Mouse (Mus musculus) forebrain, postnatal 0 days (tissue): ENCODE results near the gene Dlgap4. TPM values are rescaled to one million over a fixed set of nuclear protein-coding genes. Genes with fewer than 3 reads are reported as not detected.

ENCODE experiments used
- ATAC-seq: fragments of 200-750 bp; cut with Nextera tagmentation; 2 replicates; pipeline ENCODE4 v1.8.0; 2017; ENCODE audit warnings: mild to moderate bottlenecking, moderate library complexity
- DNase-seq: peaks from one replicate; pipeline ENCODE4 v3.0.0-alpha.2; 2015
- H3K27ac ChIP-seq: fragments of 300-500 bp; sonication (generic); 2 replicates; pipeline ENCODE4 v1.5.1; 2014; ENCODE audit warnings: low read depth, mild to moderate bottlenecking, antibody characterized with exemption, low read length, moderate library complexity, mixed read lengths
- H3K27me3 ChIP-seq: fragments of 300-500 bp; sonication (generic); 2 replicates; pipeline ENCODE4 v1.6.1; 2014; ENCODE audit warnings: mild to moderate bottlenecking, low read length, mixed read lengths; ENCODE audit not compliant: insufficient read depth
- H3K36me3 ChIP-seq: fragments of 300-500 bp; sonication (generic); 2 replicates; pipeline ENCODE4 v1.6.1; 2014; ENCODE audit warnings: mild to moderate bottlenecking, moderate library complexity; ENCODE audit not compliant: insufficient read depth
- H3K4me1 ChIP-seq: fragments of 300-500 bp; sonication (generic); 2 replicates; pipeline ENCODE4 v1.6.1; 2014; ENCODE audit warnings: antibody characterized with exemption; ENCODE audit not compliant: insufficient read depth
- H3K4me2 ChIP-seq: fragments of 300-500 bp; sonication (generic); 2 replicates; pipeline ENCODE4 v1.6.1; 2014; ENCODE audit warnings: low read depth, mild to moderate bottlenecking, moderate library complexity
- H3K4me3 ChIP-seq: fragments of 300-500 bp; sonication (generic); 2 replicates; pipeline ENCODE4 v1.5.1; 2014; ENCODE audit warnings: low read depth, low read length, mixed read lengths
- H3K9ac ChIP-seq: fragments of 300-500 bp; sonication (generic); 2 replicates; pipeline ENCODE4 v1.6.1; 2014; ENCODE audit warnings: mild to moderate bottlenecking
- H3K9me3 ChIP-seq: fragments of 300-500 bp; sonication (generic); 2 replicates; pipeline ENCODE4 v1.6.1; 2016; ENCODE audit warnings: low read length
- CTCF ChIP-seq: sonication (generic); IDR thresholded peaks from 2 replicates; pipeline ENCODE4 v1.5.1; 2016; ENCODE audit warnings: antibody characterized with exemption, control low read depth, low read depth
- WGBS: fragments of 180-500 bp; shearing (Covaris S2); extraction: QIAGEN DNeasy Blood & Tissue Kit; methylation state at CpG from one replicate; pipeline ENCODE4 v1.1.7; 2014; 5-methylcytosine and 5-hydroxymethylcytosine counted together
- polyA plus RNA-seq: library from polyadenylated mRNA; unstranded; fragments of >200 nt; fragmentation: Nextera tagmentation; extraction: Ambion mirVana; gene quantifications from 2 replicates; pipeline ENCODE4 v1.2.1, GENCODE M21; 2015
- total RNA-seq: library from RNA; depleted of rRNA; stranded (reverse); fragments of >200 nt; gene quantifications from 2 replicates; pipeline ENCODE4 v1.2.3, GENCODE M21; 2014

Gene Dlgap4
- total and polyA plus RNA-seq, 2 experiments from 2014 or later: 218 to 354 TPM

- H3K4me3 ChIP-seq: no peak overlapping the region
- peaks cover 33% of the 10 kb centered on the region for H3K36me3 ChIP-seq
- H3K4me2 ChIP-seq: no peak overlapping the region
- no peaks in the 10 kb centered on the region for H3K9me3 ChIP-seq
- ATAC-seq (no peak), DNase-seq (no peak)
- no peak overlapping the region for H3K27ac ChIP-seq
- 0 out of 2 replicates have a peak overlapping the region, but pooled peaks have one; percentile 3 for H3K9ac ChIP-seq
- H3K4me1 ChIP-seq: no peaks in the 10 kb centered on the region
- no peaks in the 10 kb centered on the region for H3K27me3 ChIP-seq
- TF ChIP-seq CTCF: no peak
- 81% methylated on average over 3 of the region's 3 CpGs for WGBS
Observed at GRCm38 (mm10) chr2:156743248-156743647, 129.7 kb downstream of the Dlgap4 start.

DNA sequence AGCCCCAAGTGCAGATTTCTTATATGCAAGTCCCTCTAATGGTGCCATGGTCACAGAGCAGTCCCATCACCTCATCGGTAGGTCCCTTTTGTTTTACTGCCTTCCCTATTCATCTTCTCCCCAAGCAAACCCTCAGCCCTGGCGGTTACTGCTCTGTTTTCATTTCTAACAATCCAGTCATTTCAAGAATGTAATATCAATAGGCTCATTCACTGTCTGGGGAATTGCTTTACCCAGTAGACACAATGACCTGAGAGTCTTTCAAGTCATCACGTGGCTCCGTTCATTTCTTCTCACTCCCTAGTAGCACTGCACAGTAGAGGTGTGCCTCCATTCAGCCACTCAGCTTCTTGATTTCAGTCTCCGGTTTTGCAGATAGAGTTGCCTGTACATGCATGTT, 130.9 kb downstream of the Dlgap4 start:
- Histone ChIP-seq H3K27me3 (no peaks in the 10 kb centered on the region), H3K4me1 (no peaks in the 10 kb centered on the region), H3K9ac (no peak overlapping the region), H3K4me2 (no peak overlapping the region), H3K4me3 (no peak overlapping the region), H3K27ac (no peak overlapping the region), H3K36me3 (peaks cover 45% of the 10 kb centered on the region), H3K9me3 (no peaks in the 10 kb centered on the region)
- TF ChIP-seq CTCF: no peak
- ATAC-seq (no peak), DNase-seq (no peak)
- WGBS: 52% methylated on average over 5 of the region's 5 CpGs

DNA sequence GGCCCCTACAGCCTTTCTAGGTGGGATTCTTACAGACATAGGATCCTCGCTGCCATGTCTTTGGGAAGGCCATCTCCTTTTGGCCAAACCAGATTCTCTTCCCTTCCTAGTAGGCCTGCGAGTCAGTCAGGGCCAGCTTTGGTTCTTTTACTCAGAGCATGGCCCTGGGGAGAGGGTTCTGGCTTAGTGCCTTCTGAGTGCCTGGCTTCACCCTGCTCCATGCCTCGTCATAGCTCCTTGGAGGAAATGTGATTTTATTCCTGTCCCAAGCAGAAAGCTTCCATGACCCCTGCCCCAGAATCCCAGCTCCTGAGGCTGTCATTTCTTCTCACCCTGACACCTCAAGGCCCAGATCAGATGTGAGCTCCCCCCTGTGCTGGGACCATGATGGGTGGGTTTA, 133.8 kb downstream of the Dlgap4 start:
- H3K4me3 ChIP-seq: no peak overlapping the region
- no peaks in the 10 kb centered on the region for H3K9me3 ChIP-seq
- H3K4me1 ChIP-seq: no peaks in the 10 kb centered on the region
- DNase-seq (no peak), ATAC-seq (no peak)
- no peak overlapping the region for H3K4me2 ChIP-seq
- no peak overlapping the region for H3K27ac ChIP-seq
- H3K27me3 ChIP-seq: no peaks in the 10 kb centered on the region
- WGBS: 90% methylated on average over 3 of the region's 3 CpGs
- peaks cover 71% of the 10 kb centered on the region for H3K36me3 ChIP-seq
- TF ChIP-seq CTCF: no peak
- no peak overlapping the region for H3K9ac ChIP-seq

DNA sequence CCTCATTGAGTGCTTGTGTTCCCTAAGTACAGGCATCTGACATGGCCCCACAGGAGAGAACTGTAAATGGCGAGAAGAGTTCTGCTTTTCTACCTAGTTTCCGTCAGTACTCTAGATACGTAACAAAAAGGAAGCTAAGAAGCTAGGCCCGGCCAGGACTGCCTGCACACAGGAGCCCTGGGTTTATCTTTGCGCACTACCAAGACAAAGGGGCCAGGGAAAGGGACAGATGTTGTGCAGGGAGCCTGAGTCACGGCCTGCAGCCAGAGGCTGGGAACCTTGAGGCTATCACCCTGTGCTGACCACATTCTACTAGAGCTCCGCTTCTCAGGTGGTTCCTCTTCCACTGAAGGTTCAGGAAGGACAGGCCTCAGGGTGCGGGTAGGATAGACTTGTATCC, 136.2 kb downstream of the Dlgap4 start:
- no peaks in the 10 kb centered on the region for H3K4me1 ChIP-seq
- TF ChIP-seq CTCF: no peak
- H3K4me3 ChIP-seq: no peak overlapping the region
- DNase-seq: no peak
- no peak for ATAC-seq
- H3K27ac ChIP-seq: no peak overlapping the region
- H3K9me3 ChIP-seq: no peaks in the 10 kb centered on the region
- WGBS: 89% methylated on average over 8 of the region's 8 CpGs
- H3K9ac ChIP-seq: no peak overlapping the region
- peaks cover 86% of the 10 kb centered on the region for H3K36me3 ChIP-seq
- no peaks in the 10 kb centered on the region for H3K27me3 ChIP-seq
- no peak overlapping the region for H3K4me2 ChIP-seq

GRCm38 (mm10) chr2:156756937-156757336, 143.4 kb downstream of the Dlgap4 start:
- Histone ChIP-seq H3K4me1 (no peaks in the 10 kb centered on the region), H3K9ac (no peak overlapping the region), H3K36me3 (peaks cover 91% of the 10 kb centered on the region), H3K27ac (no peak overlapping the region), H3K4me3 (no peak overlapping the region), H3K4me2 (no peak overlapping the region), H3K27me3 (no peaks in the 10 kb centered on the region), H3K9me3 (no peaks in the 10 kb centered on the region)
- DNase-seq (no peak), ATAC-seq (no peak)
- TF ChIP-seq CTCF: no peak
- 95% methylated on average over 9 of the region's 9 CpGs for WGBS

DNA sequence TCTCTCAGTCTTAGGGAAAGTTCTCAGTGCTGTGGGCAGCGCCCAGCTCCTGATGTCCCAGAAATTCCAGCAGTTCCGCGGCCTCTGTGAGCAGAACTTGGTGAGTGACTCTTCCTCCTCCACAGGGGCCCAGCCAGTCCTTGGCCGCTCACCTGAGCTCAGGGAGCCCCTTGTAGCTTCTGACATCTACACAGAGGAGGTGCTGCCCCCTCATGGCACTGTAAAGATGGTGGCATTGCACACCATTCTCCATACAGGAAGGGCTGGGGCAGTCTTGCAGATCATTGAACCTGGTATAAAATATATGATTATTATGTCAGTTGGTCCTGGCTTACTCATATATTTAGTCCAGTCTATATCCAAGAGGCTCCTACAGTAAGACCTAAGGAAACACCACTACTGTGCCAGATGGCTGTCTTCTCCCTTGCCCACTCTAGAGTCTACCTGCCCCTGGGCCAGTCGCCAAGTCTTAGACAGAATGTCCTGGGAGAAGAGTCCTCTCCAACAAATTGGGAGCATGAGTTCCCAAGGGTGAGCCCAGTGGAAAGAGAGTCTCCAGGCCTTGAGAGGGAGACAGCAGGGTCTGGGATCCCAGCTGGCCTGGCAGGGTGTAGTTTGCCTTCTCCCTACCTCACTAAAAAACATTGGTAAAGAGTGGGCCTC, 147.5 kb downstream of the Dlgap4 start:
- peaks cover 89% of the 10 kb centered on the region for H3K36me3 ChIP-seq
- no peak overlapping the region for H3K27ac ChIP-seq
- H3K9me3 ChIP-seq: no peaks in the 10 kb centered on the region
- H3K9ac ChIP-seq: no peak overlapping the region
- no peak overlapping the region for H3K4me2 ChIP-seq
- peak; percentile 44 for TF ChIP-seq CTCF
- no peak for DNase-seq
- ATAC-seq: 0 out of 2 replicates have a peak, but pooled peaks have one; percentile 28
- no peaks in the 10 kb centered on the region for H3K4me1 ChIP-seq
- WGBS: 91% methylated on average over 5 of the region's 5 CpGs
- no peaks in the 10 kb centered on the region for H3K27me3 ChIP-seq
- no peak overlapping the region for H3K4me3 ChIP-seq

DNA sequence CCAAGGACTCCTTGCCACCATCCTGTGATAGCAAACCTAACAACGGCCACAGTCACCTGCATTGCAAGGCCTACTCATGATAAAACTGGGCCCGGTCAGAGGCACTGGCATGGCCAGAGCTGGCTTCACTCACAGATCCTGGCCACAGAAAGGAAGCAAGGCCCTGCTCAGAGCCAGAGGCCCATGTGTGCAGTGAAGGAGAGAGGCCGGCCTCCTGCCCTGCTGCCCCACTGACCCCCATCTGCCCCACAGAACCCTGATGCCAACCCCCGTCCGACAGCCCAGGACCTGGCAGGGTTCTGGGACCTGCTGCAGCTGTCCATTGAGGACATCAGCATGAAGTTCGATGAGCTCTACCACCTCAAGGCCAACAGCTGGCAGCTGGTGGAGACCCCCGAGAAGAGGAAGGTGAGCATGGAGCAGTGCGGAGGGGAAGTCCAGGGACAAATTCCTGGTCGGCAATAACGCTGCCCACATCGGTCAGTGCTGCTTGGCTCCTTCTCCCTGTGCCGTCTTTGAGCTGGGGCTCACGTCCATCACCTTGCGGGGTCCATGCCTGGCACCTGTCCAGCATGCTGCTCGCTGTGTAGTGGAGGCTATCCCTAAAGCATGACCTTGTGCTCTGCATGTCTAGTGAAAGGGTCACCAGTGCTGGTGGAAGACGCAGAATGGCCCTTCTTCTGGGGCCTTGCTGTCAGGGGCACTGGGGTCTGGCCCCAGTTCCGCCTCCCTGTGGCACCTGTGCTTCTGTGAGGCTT, 148.2 kb downstream of the Dlgap4 start:
- Histone ChIP-seq H3K27me3 (no peaks in the 10 kb centered on the region), H3K36me3 (peaks cover 82% of the 10 kb centered on the region), H3K4me2 (no peak overlapping the region), H3K4me3 (no peak overlapping the region), H3K9ac (no peak overlapping the region), H3K4me1 (no peaks in the 10 kb centered on the region), H3K9me3 (no peaks in the 10 kb centered on the region), H3K27ac (no peak overlapping the region)
- no peak for TF ChIP-seq CTCF
- DNase-seq (no peak), ATAC-seq (no peak)
- 93% methylated on average over 17 of the region's 17 CpGs for WGBS
